Mouse (Mus musculus) embryonic facial prominence, embryonic 14.5 days (tissue): Measurements from ENCODE around the gene Tmco1. TPM values are rescaled to one million over a fixed set of nuclear protein-coding genes. Genes with fewer than 3 reads are reported as not detected.
A peak's percentile ranks its signal among the peaks of the same experiment; 100 is the strongest.

Experiments used
- ATAC-seq: fragments of 200-750 bp; cut with Nextera tagmentation; 2 replicates; pipeline ENCODE4 v1.8.0; 2017; ENCODE audit warnings: low read depth, moderate number of reproducible peaks, moderate TSS enrichment
- DNase-seq: peaks from one replicate; pipeline ENCODE4 v3.0.0-alpha.2; 2015; ENCODE audit warnings: low spot score
- H3K27ac ChIP-seq: fragments of 300-500 bp; sonication (generic); replicated peaks from 2 replicates; pipeline ENCODE4 v1.5.1; 2014; ENCODE audit warnings: low read depth, mild to moderate bottlenecking, low read length, moderate library complexity
- H3K27me3 ChIP-seq: fragments of 300-500 bp; sonication (generic); replicated peaks from 2 replicates; pipeline ENCODE4 v1.6.1; 2014; ENCODE audit warnings: low read length; ENCODE audit not compliant: control insufficient read depth, insufficient read depth
- H3K36me3 ChIP-seq: fragments of 300-500 bp; sonication (generic); 2 replicates; pipeline ENCODE4 v1.6.1; 2014; ENCODE audit warnings: low read length, mixed read lengths; ENCODE audit not compliant: control insufficient read depth, insufficient read depth
- H3K4me1 ChIP-seq: fragments of 300-500 bp; sonication (generic); 2 replicates; pipeline ENCODE4 v1.6.1; 2014; ENCODE audit warnings: antibody characterized with exemption, low read length; ENCODE audit not compliant: control insufficient read depth, insufficient read depth
- H3K4me2 ChIP-seq: fragments of 300-500 bp; sonication (generic); 2 replicates; pipeline ENCODE4 v1.6.1; 2014; ENCODE audit warnings: low read depth, mild to moderate bottlenecking, low read length, moderate library complexity, mixed read lengths
- H3K4me3 ChIP-seq: fragments of 300-500 bp; sonication (generic); 2 replicates; pipeline ENCODE4 v1.5.1; 2014; ENCODE audit warnings: low read depth, mild to moderate bottlenecking, low read length
- H3K9ac ChIP-seq: fragments of 300-500 bp; sonication (generic); 2 replicates; pipeline ENCODE4 v1.6.1; 2014; ENCODE audit warnings: low read depth, mild to moderate bottlenecking, low read length, moderate library complexity, mixed read lengths
- H3K9me3 ChIP-seq: fragments of 300-500 bp; sonication (generic); 2 replicates; pipeline ENCODE4 v1.6.1; 2016; ENCODE audit warnings: low read length; ENCODE audit not compliant: control insufficient read depth
- WGBS: fragments of 180-500 bp; shearing (Covaris S2); extraction: QIAGEN DNeasy Blood & Tissue Kit; methylation state at CpG from one replicate; pipeline ENCODE4 v1.1.7; 2014; 5-methylcytosine and 5-hydroxymethylcytosine counted together
- polyA plus RNA-seq: library from polyadenylated mRNA; unstranded; fragments of >200 nt; fragmentation: Nextera tagmentation; extraction: Ambion mirVana; gene quantifications from 2 replicates; pipeline ENCODE4 v1.2.1, GENCODE M21; 2014

Gene Tmco1
- polyA plus RNA-seq, 1 experiment from 2014 or later: 90.0 TPM

GRCm38 (mm10) chr1:167269856-167270270 is 38.3 kb upstream of the Tmco1 start:
- peaks cover 39% of the 10 kb centered on the region for H3K4me1 ChIP-seq
- WGBS: 5% methylated on average over 6 of the region's 6 CpGs
- DNase-seq: peak; percentile 94
- H3K36me3 ChIP-seq: no peaks in the 10 kb centered on the region
- peak overlapping the region; percentile 16; the same call in 1 of the 2 replicates for H3K4me3 ChIP-seq
- H3K4me2 ChIP-seq: peak overlapping the region; percentile 54
- no peaks in the 10 kb centered on the region for H3K27me3 ChIP-seq
- ATAC-seq: peak; percentile 76
- peak overlapping the region; percentile 2; the same call in 1 of the 2 replicates for H3K9ac ChIP-seq
- no peaks in the 10 kb centered on the region for H3K9me3 ChIP-seq
- H3K27ac ChIP-seq: peak overlapping the region; percentile 75

- Histone ChIP-seq H3K9me3 (no peaks in the 10 kb centered on the region), H3K9ac (peak overlapping the region; percentile 47), H3K36me3 (no peaks in the 10 kb centered on the region), H3K4me2 (peak overlapping the region; percentile 54), H3K27me3 (no peaks in the 10 kb centered on the region), H3K4me3 (peak overlapping the region; percentile 16), H3K27ac (peak overlapping the region; percentile 75), H3K4me1 (peaks cover 39% of the 10 kb centered on the region)
- DNase-seq (peak; percentile 91), ATAC-seq (peak; percentile 75)
- WGBS: 6% methylated on average over 19 of the region's 19 CpGs
Observed at GRCm38 (mm10) chr1:167270342-167271111, 37.7 kb upstream of the Tmco1 start.

- Histone ChIP-seq H3K9ac (peak overlapping the region; percentile 47; the same call in 1 of the 2 replicates), H3K4me2 (peak overlapping the region; percentile 54; the same call in 1 of the 2 replicates), H3K9me3 (no peaks in the 10 kb centered on the region), H3K27ac (peak overlapping the region; percentile 75; the same call in 1 of the 2 replicates), H3K27me3 (no peaks in the 10 kb centered on the region), H3K4me1 (peaks cover 39% of the 10 kb centered on the region), H3K36me3 (no peaks in the 10 kb centered on the region), H3K4me3 (no peak overlapping the region)
- DNase-seq: no peak
- no peak for ATAC-seq
- 39% methylated on average over 4 of the region's 4 CpGs for WGBS
Observed at GRCm38 (mm10) chr1:167271304-167271703, 36.9 kb upstream of the Tmco1 start.

GRCm38 (mm10) chr1:167271841-167272240 is 36.3 kb upstream of the Tmco1 start:
- no peak for DNase-seq
- H3K27ac ChIP-seq: no peak overlapping the region
- no peak overlapping the region for H3K4me2 ChIP-seq
- peaks cover 39% of the 10 kb centered on the region for H3K4me1 ChIP-seq
- 37% methylated on average over 8 of the region's 8 CpGs for WGBS
- H3K9me3 ChIP-seq: no peaks in the 10 kb centered on the region
- H3K36me3 ChIP-seq: no peaks in the 10 kb centered on the region
- H3K4me3 ChIP-seq: no peak overlapping the region
- ATAC-seq: no peak
- H3K9ac ChIP-seq: no peak overlapping the region
- no peaks in the 10 kb centered on the region for H3K27me3 ChIP-seq

- ATAC-seq (no peak), DNase-seq (no peak)
- no peak overlapping the region for H3K4me2 ChIP-seq
- H3K27ac ChIP-seq: no peak overlapping the region
- 67% methylated on average over 14 of the region's 14 CpGs for WGBS
- no peaks in the 10 kb centered on the region for H3K36me3 ChIP-seq
- no peak overlapping the region for H3K9ac ChIP-seq
- H3K4me3 ChIP-seq: no peak overlapping the region
- no peaks in the 10 kb centered on the region for H3K9me3 ChIP-seq
- no peaks in the 10 kb centered on the region for H3K27me3 ChIP-seq
- H3K4me1 ChIP-seq: peaks cover 37% of the 10 kb centered on the region
Observed at GRCm38 (mm10) chr1:167273380-167274163, 34.6 kb upstream of the Tmco1 start.

- H3K9ac ChIP-seq: no peak overlapping the region
- H3K27ac ChIP-seq: no peak overlapping the region
- ATAC-seq: no peak
- no peak for DNase-seq
- H3K4me2 ChIP-seq: no peak overlapping the region
- H3K4me3 ChIP-seq: no peak overlapping the region
- H3K36me3 ChIP-seq: no peaks in the 10 kb centered on the region
- H3K27me3 ChIP-seq: no peaks in the 10 kb centered on the region
- H3K9me3 ChIP-seq: no peaks in the 10 kb centered on the region
- H3K4me1 ChIP-seq: peaks cover 25% of the 10 kb centered on the region
- 80% methylated on average over 12 of the region's 12 CpGs for WGBS
Observed at GRCm38 (mm10) chr1:167274646-167275390, 33.4 kb upstream of the Tmco1 start.

- ATAC-seq (no peak), DNase-seq (no peak)
- 0 out of 2 replicates have a peak, but pooled peaks cover 3% of the 10 kb centered on the region for H3K36me3 ChIP-seq
- no peak overlapping the region for H3K9ac ChIP-seq
- 54% methylated on average over 6 of the region's 6 CpGs for WGBS
- H3K4me2 ChIP-seq: no peak overlapping the region
- no peak overlapping the region for H3K4me3 ChIP-seq
- H3K27ac ChIP-seq: no peak overlapping the region
- H3K4me1 ChIP-seq: 0 out of 2 replicates have a peak, but pooled peaks cover 3% of the 10 kb centered on the region
- no peaks in the 10 kb centered on the region for H3K9me3 ChIP-seq
- no peaks in the 10 kb centered on the region for H3K27me3 ChIP-seq
Observed at GRCm38 (mm10) chr1:167278395-167278794, 29.8 kb upstream of the Tmco1 start.

GRCm38 (mm10) chr1:167279160-167279715 is 28.9 kb upstream of the Tmco1 start:
- whole genome bisulfite sequencing: 76% methylated on average over 13 of the region's 13 CpGs
- 0 out of 2 replicates have a peak, but pooled peaks cover 3% of the 10 kb centered on the region for H3K36me3 ChIP-seq
- H3K4me3 ChIP-seq: no peak overlapping the region
- no peak overlapping the region for H3K4me2 ChIP-seq
- H3K27me3 ChIP-seq: no peaks in the 10 kb centered on the region
- ATAC-seq (no peak), DNase-seq (no peak)
- H3K9ac ChIP-seq: no peak overlapping the region
- H3K27ac ChIP-seq: no peak overlapping the region
- H3K4me1 ChIP-seq: no peaks in the 10 kb centered on the region
- no peaks in the 10 kb centered on the region for H3K9me3 ChIP-seq
